Mouse (Mus musculus): Measurements from ENCODE around the gene Resf1. TPM values are rescaled to one million over a fixed set of nuclear protein-coding genes. Genes with fewer than 3 reads are reported as not detected.

Resf1 gene
- total and polyA plus RNA-seq, 3 experiments = 12.9 to 103 (median 20.4) TPM

GRCm38 (mm10) chr6:149308956-149309932 is at the start of gene Resf1 (continued):
- TF ChIP-seq E2F4 (IDR thresholded peaks at IDR 0.05; ENCODE audit: borderline replicate concordance, low read depth, low read length) (no peak), POLR2A (IDR thresholded peaks at IDR 0.05; ENCODE audit: control insufficient read depth in 1 of 2, insufficient read depth in 1 of 2, low read depth in 1 of 2, low read length in 2 of 2, poor library complexity in 1 of 2) (peak; percentile 81 to 85), MYB (IDR thresholded peaks at IDR 0.05; ENCODE audit: low read depth, low read length) (no peak), MAX (IDR thresholded peaks at IDR 0.05; ENCODE audit: low read length) (peak; percentile 50), CHD1 (IDR thresholded peaks at IDR 0.05; ENCODE audit: low read depth, low read length) (0 out of 2 replicates have a peak, but pooled peaks have one; percentile 32), CTCF (IDR thresholded peaks at IDR 0.05 in 2 of 3, conservative IDR thresholded peaks at IDR 0.05 in 1 of 3; ENCODE audit: control insufficient read depth in 1 of 3, insufficient read depth in 1 of 3, low read depth in 2 of 3, low read length in 3 of 3, poor library complexity in 1 of 3, severe bottlenecking in 1 of 3) (no peak)

GRCm38 (mm10) chr6:149260801-149261239 is 48.4 kb upstream of the Resf1 start:
- H3K9ac ChIP-seq (ENCODE audit: control insufficient read depth, low read depth, low read length, poor library complexity, severe bottlenecking) = no peak overlapping the region
- TF ChIP-seq SIN3A (IDR thresholded peaks at IDR 0.05; ENCODE audit: low read length) (no peak), TCF12 (IDR thresholded peaks at IDR 0.05; ENCODE audit: low read depth, low read length) (peak; percentile 61; the same call in 1 of the 2 replicates), HCFC1 (IDR thresholded peaks at IDR 0.05; ENCODE audit: low read depth, low read length) (no peak), RCOR1 (IDR thresholded peaks at IDR 0.05; ENCODE audit: low read depth, low read length) (no peak), CHD2 (IDR thresholded peaks at IDR 0.05; ENCODE audit: low read length) (no peak), CHD1 (IDR thresholded peaks at IDR 0.05; ENCODE audit: low read depth, low read length) (no peak), NELFE (IDR thresholded peaks at IDR 0.05; ENCODE audit: low read depth, low read length) (no peak), ZNF384 (IDR thresholded peaks at IDR 0.05; ENCODE audit: low read depth, low read length) (no peak), USF1 (IDR thresholded peaks at IDR 0.05; ENCODE audit: low read depth, low read length) (no peak), MEF2A (IDR thresholded peaks at IDR 0.05; ENCODE audit: extremely low read depth, insufficient replicate concordance, low read depth, low read length, poor library complexity, severe bottlenecking) (no peak), EP300 (IDR thresholded peaks at IDR 0.05; ENCODE audit: low read depth in 1 of 2, low read length in 2 of 2) (peak in 1 of 2 experiments; percentile 69; a peak in 2 of 4 replicates), POLR2AphosphoS2 (IDR thresholded peaks at IDR 0.05; ENCODE audit: low read length) (no peak), GATA1 (IDR thresholded peaks at IDR 0.05; ENCODE audit: low read depth, low read length) (peak; percentile 67), TAL1 (IDR thresholded peaks at IDR 0.05; ENCODE audit: low read length) (peak; percentile 72), UBTF (IDR thresholded peaks at IDR 0.05; ENCODE audit: borderline replicate concordance, insufficient read depth, low read depth, low read length) (no peak)
- no peak overlapping the region for H3K4me3 ChIP-seq (ENCODE audit: control insufficient read depth in 1 of 2, insufficient read depth in 1 of 2, low read depth in 2 of 2, low read length in 2 of 2)
- H3K36me3 ChIP-seq (ENCODE audit: control insufficient read depth in 1 of 2, insufficient read depth in 2 of 2, low read length in 2 of 2) = peaks cover 0 to 12% of the 10 kb centered on the region in 2 experiments; a peak in 2 of 4 replicates
- H3K79me2 ChIP-seq (ENCODE audit: control insufficient read depth, insufficient read depth, low read length, poor library complexity) = no peaks in the 10 kb centered on the region
- H3K9me3 ChIP-seq (replicated peaks; ENCODE audit: insufficient read depth, low read length) = no peaks in the 10 kb centered on the region
- H3K4me1 ChIP-seq (ENCODE audit: control insufficient read depth in 1 of 2, insufficient read depth in 2 of 2, low read length in 2 of 2) = peaks cover 3 to 6% of the 10 kb centered on the region in 2 experiments; a peak in 2 of 4 replicates
- peak overlapping the region; percentile 42 for H3K27ac ChIP-seq (ENCODE audit: control insufficient read depth, low read depth, low read length)
- no peaks in the 10 kb centered on the region for H3K27me3 ChIP-seq (ENCODE audit: control insufficient read depth in 1 of 2, insufficient read depth in 2 of 2, low read length in 2 of 2)
- peak; percentile 60 for DNase-seq (ENCODE audit: low read depth, low spot score)

Data from MEL (cell line).